Mouse (Mus musculus): Measurements from ENCODE around the gene Tlk2. TPM values are rescaled to one million over a fixed set of nuclear protein-coding genes. Genes with fewer than 3 reads are reported as not detected.

The Tlk2 gene
- polyA plus RNA-seq, 1 experiment from 2014 or later: 22.8 TPM

GRCm38 (mm10) chr11:105281763-105282459 is 103.3 kb downstream of the Tlk2 start:
- Histone ChIP-seq H3K27me3 (ENCODE audit: low read depth, poor library complexity, severe bottlenecking) (no peaks in the 10 kb centered on the region), H3K27ac (replicated peaks) (no peak overlapping the region), H3K36me3 (peaks cover 94% of the 10 kb centered on the region), H3K9me3 (replicated peaks) (no peaks in the 10 kb centered on the region), H3K4me3 (no peak overlapping the region), H3K4me1 (peaks cover 13% of the 10 kb centered on the region)
- no peak for DNase-seq (ENCODE audit: low spot score)
- WGBS: 82% methylated on average over 12 of the region's 12 CpGs

- no peak overlapping the region for H3K27ac ChIP-seq (replicated peaks)
- H3K4me3 ChIP-seq: no peak overlapping the region
- no peaks in the 10 kb centered on the region for H3K27me3 ChIP-seq (ENCODE audit: low read depth, poor library complexity, severe bottlenecking)
- H3K4me1 ChIP-seq: peaks cover 13% of the 10 kb centered on the region
- H3K9me3 ChIP-seq (replicated peaks): no peaks in the 10 kb centered on the region
- peaks cover 94% of the 10 kb centered on the region for H3K36me3 ChIP-seq
- peak; percentile 21 for DNase-seq (ENCODE audit: low spot score)
- 59% methylated on average over 2 of the region's 2 CpGs for WGBS
Measured at GRCm38 (mm10) chr11:105282460-105282859, 103.9 kb downstream of the Tlk2 start.

- Histone ChIP-seq H3K27me3 (ENCODE audit: low read depth, poor library complexity, severe bottlenecking) (no peaks in the 10 kb centered on the region), H3K36me3 (peaks cover 94% of the 10 kb centered on the region), H3K4me3 (no peak overlapping the region), H3K9me3 (replicated peaks) (no peaks in the 10 kb centered on the region), H3K4me1 (peaks cover 13% of the 10 kb centered on the region), H3K27ac (replicated peaks) (no peak overlapping the region)
- no peak for DNase-seq (ENCODE audit: low spot score)
- WGBS: 95% methylated on average over 9 of the region's 9 CpGs
Measured at GRCm38 (mm10) chr11:105283016-105283415, 104.4 kb downstream of the Tlk2 start.

- Histone ChIP-seq H3K4me1 (peaks cover 32% of the 10 kb centered on the region), H3K4me3 (no peak overlapping the region), H3K36me3 (peaks cover 78% of the 10 kb centered on the region)
Measured at GRCm38 (mm10) chr11:105285720-105286119, 107.1 kb downstream of the Tlk2 start.

GRCm38 (mm10) chr11:105289403-105289802 is 110.8 kb downstream of the Tlk2 start:
- no peaks in the 10 kb centered on the region for H3K27me3 ChIP-seq (ENCODE audit: low read depth, poor library complexity, severe bottlenecking)
- 64% methylated on average over 3 of the region's 3 CpGs for WGBS
- no peak overlapping the region for H3K4me3 ChIP-seq
- no peak overlapping the region for H3K27ac ChIP-seq (replicated peaks)
- no peak for DNase-seq (ENCODE audit: low spot score)
- H3K36me3 ChIP-seq: peaks cover 41% of the 10 kb centered on the region
- H3K9me3 ChIP-seq (replicated peaks): no peaks in the 10 kb centered on the region
- H3K4me1 ChIP-seq: peaks cover 68% of the 10 kb centered on the region

More at GRCm38 (mm10) chr11:105285720-105286119, 107.1 kb downstream of the Tlk2 start:
- WGBS: 65% methylated on average over 3 of the region's 3 CpGs
- Histone ChIP-seq H3K9me3 (replicated peaks) (no peaks in the 10 kb centered on the region), H3K27me3 (ENCODE audit: low read depth, poor library complexity, severe bottlenecking) (no peaks in the 10 kb centered on the region), H3K27ac (replicated peaks) (no peak overlapping the region)
- DNase-seq (ENCODE audit: low spot score): no peak

DNA sequence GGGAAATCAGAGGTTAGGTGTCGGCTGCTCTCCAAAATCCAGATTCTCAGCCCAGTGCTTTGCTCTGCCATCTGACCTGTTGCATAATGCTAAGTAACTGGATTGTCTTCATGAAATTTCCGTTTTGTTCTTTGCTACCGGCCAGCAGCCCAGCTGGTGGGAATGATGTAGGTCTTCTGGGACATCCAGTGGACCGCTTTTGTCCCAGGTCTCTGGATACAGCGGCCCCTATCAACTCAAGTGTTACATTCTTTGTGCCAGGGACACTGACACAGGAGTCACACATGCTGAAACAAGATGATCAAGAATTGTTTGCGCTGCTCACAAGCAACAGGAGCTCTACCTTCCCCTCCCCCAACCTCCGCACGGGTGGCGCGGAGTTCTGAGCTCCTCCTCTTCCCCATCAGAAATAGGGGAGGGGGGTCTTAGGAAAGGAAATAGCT is 113.1 kb downstream of the Tlk2 start:
- DNase-seq (ENCODE audit: low spot score): no peak
- WGBS: 1% methylated on average over 10 of the region's 10 CpGs
- H3K27ac ChIP-seq (replicated peaks): peak overlapping the region; percentile 96
- no peaks in the 10 kb centered on the region for H3K9me3 ChIP-seq (replicated peaks)
- H3K36me3 ChIP-seq: peaks cover 27% of the 10 kb centered on the region
- peaks cover 64% of the 10 kb centered on the region for H3K4me1 ChIP-seq
- H3K4me3 ChIP-seq: peak overlapping the region; percentile 82
- H3K27me3 ChIP-seq (ENCODE audit: low read depth, poor library complexity, severe bottlenecking): no peaks in the 10 kb centered on the region

DNA sequence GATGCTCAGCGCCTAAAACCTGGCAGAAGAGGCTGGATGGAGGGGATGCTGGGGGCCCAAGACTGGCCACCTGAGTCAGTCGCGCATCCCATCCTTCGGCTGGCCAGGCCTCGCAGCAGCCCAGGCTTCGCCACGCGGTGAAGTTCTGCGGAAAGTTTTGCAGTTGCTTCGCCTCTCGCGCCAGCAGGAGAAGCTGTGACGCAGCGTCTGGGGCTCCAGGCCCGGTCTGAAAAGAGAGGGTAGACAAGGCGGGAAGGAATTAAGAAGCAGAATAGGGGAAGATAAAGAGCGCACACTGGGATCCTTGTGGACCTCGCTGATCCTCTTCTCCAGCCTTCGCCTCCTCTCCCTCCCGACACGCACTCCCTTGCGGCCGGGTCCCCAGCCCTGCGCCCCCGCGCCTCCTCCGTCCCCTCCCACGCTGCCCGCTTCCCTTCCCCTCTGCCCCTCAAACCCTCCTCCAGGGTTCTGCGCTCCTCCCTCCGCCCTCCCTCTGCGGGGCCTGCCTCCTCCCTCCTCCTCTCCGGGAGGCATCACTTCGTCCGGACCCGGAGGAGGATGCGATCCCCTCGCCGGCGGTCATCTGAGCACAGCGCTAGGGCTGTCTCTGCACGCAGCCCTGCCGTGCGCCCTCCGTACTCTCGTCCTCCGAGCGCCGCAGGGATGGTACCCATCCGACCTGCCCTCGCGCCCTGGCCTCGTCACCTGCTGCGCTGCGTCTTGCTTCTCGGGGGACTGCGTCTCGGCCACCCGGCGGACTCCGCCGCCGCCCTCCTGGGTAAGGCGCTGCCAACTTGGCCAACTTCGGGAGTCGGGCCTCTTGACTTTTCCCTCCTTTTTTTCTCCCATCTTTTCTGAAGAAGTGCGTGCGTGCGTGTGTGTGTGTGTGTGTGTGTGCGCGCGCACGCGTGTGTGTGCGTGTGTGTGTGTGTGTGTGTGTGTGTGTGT is 113.8 kb downstream of the Tlk2 start, which contains the start of gene Mrc2:
Gene Mrc2, plus strand, starts transcription at position 520 of the 948 bp plus-strand sequence.
- no peaks in the 10 kb centered on the region for H3K27me3 ChIP-seq (ENCODE audit: low read depth, poor library complexity, severe bottlenecking)
- no peaks in the 10 kb centered on the region for H3K9me3 ChIP-seq (replicated peaks)
- H3K4me3 ChIP-seq: peak within 1 kb of the TSS; percentile 82
- peaks cover 28% of the 10 kb centered on the region for H3K36me3 ChIP-seq
- peak; percentile 84 for DNase-seq (ENCODE audit: low spot score)
- H3K27ac ChIP-seq (replicated peaks): peak within 1 kb of the TSS; percentile 96
- WGBS: under 1% methylated on average over 73 of the region's 75 CpGs
- peaks cover 64% of the 10 kb centered on the region for H3K4me1 ChIP-seq

- peak overlapping the region; percentile 82 for H3K4me3 ChIP-seq
- peak overlapping the region; percentile 96 for H3K27ac ChIP-seq (replicated peaks)
- H3K36me3 ChIP-seq: peaks cover 28% of the 10 kb centered on the region
- WGBS: under 1% methylated on average over 26 of the region's 26 CpGs
- no peaks in the 10 kb centered on the region for H3K9me3 ChIP-seq (replicated peaks)
- no peaks in the 10 kb centered on the region for H3K27me3 ChIP-seq (ENCODE audit: low read depth, poor library complexity, severe bottlenecking)
- H3K4me1 ChIP-seq: peaks cover 64% of the 10 kb centered on the region
- peak; percentile 81 for DNase-seq (ENCODE audit: low spot score)
Measured at GRCm38 (mm10) chr11:105293101-105293581, 114.5 kb downstream of the Tlk2 start.

- 1% methylated on average over 9 of the region's 9 CpGs for WGBS
Measured at GRCm38 (mm10) chr11:105293901-105294494, 115.4 kb downstream of the Tlk2 start.

GRCm38 (mm10) chr11:105296084-105296483 is 117.5 kb downstream of the Tlk2 start:
- H3K4me1 ChIP-seq: peaks cover 42% of the 10 kb centered on the region
- WGBS: 89% methylated on average over 10 of the region's 10 CpGs
- no peaks in the 10 kb centered on the region for H3K9me3 ChIP-seq (replicated peaks)
- no peaks in the 10 kb centered on the region for H3K27me3 ChIP-seq (ENCODE audit: low read depth, poor library complexity, severe bottlenecking)
- DNase-seq (ENCODE audit: low spot score): no peak
- H3K4me3 ChIP-seq: no peak overlapping the region
- peaks cover 50% of the 10 kb centered on the region for H3K36me3 ChIP-seq
- H3K27ac ChIP-seq (replicated peaks): no peak overlapping the region

More at GRCm38 (mm10) chr11:105293901-105294494, 115.4 kb downstream of the Tlk2 start:
- DNase-seq (ENCODE audit: low spot score): peak; percentile 36
- Histone ChIP-seq H3K9me3 (replicated peaks) (no peaks in the 10 kb centered on the region), H3K36me3 (peaks cover 31% of the 10 kb centered on the region), H3K27ac (replicated peaks) (peak overlapping the region; percentile 96), H3K27me3 (ENCODE audit: low read depth, poor library complexity, severe bottlenecking) (no peaks in the 10 kb centered on the region), H3K4me1 (peaks cover 63% of the 10 kb centered on the region), H3K4me3 (peak overlapping the region; percentile 82)

GRCm38 (mm10) chr11:105310197-105310596 is 131.6 kb downstream of the Tlk2 start:
- 94% methylated on average over 7 of the region's 7 CpGs for WGBS
- DNase-seq (ENCODE audit: low spot score): no peak
- H3K9me3 ChIP-seq (replicated peaks): no peaks in the 10 kb centered on the region

GRCm38 (mm10) chr11:105311291-105311975 is 132.8 kb downstream of the Tlk2 start:
- H3K4me1 ChIP-seq: peaks cover 59% of the 10 kb centered on the region
- H3K36me3 ChIP-seq: peaks cover 5% of the 10 kb centered on the region; the same call in 1 of the 2 replicates
- no peaks in the 10 kb centered on the region for H3K9me3 ChIP-seq (replicated peaks)
- no peak for DNase-seq (ENCODE audit: low spot score)
- WGBS: 79% methylated on average over 24 of the region's 24 CpGs
- peak overlapping the region; percentile 71 for H3K27ac ChIP-seq (replicated peaks)
- no peak overlapping the region for H3K4me3 ChIP-seq
- no peaks in the 10 kb centered on the region for H3K27me3 ChIP-seq (ENCODE audit: low read depth, poor library complexity, severe bottlenecking)

More at GRCm38 (mm10) chr11:105310197-105310596, 131.6 kb downstream of the Tlk2 start:
- Histone ChIP-seq H3K4me3 (no peak overlapping the region), H3K27me3 (ENCODE audit: low read depth, poor library complexity, severe bottlenecking) (no peaks in the 10 kb centered on the region), H3K27ac (replicated peaks) (no peak overlapping the region), H3K36me3 (peaks cover 17% of the 10 kb centered on the region), H3K4me1 (peaks cover 49% of the 10 kb centered on the region)
